Mouse (Mus musculus) kidney, adult 2 months (tissue): ENCODE measurements around the gene Nxf1. TPM values are rescaled to one million over a fixed set of nuclear protein-coding genes. Genes with fewer than 3 reads are reported as not detected.
A peak's percentile ranks its signal among the peaks of the same experiment; 100 is the strongest.

ENCODE experiments used
- DNase-seq: peaks from one replicate; pipeline ENCODE4 v3.0.0; 2021
- H3K27ac ChIP-seq: fragments of 200-500 bp; 2 replicates; pipeline ENCODE4 v1.5.1; 2012; ENCODE audit warnings: low read depth, low read length, control low read depth, inconsistent platforms; ENCODE audit not compliant: insufficient read depth
- H3K27me3 ChIP-seq: fragments of 200-500 bp; replicated peaks from 2 replicates; pipeline ENCODE4 v1.6.1; 2012; ENCODE audit warnings: mild to moderate bottlenecking, moderate library complexity, low read length, inconsistent platforms; ENCODE audit not compliant: control insufficient read depth, insufficient read depth
- H3K36me3 ChIP-seq: fragments of 200-500 bp; 2 replicates; pipeline ENCODE4 v1.6.1; 2012; ENCODE audit warnings: mild to moderate bottlenecking, moderate library complexity, low read length, inconsistent platforms; ENCODE audit not compliant: control insufficient read depth, insufficient read depth
- H3K4me1 ChIP-seq: fragments of 200-500 bp; 2 replicates; pipeline ENCODE4 v1.6.1; 2011; ENCODE audit warnings: low read length; ENCODE audit not compliant: control insufficient read depth, insufficient read depth
- H3K4me3 ChIP-seq: fragments of 200-500 bp; 2 replicates; pipeline ENCODE4 v1.5.1; 2011; ENCODE audit warnings: mild to moderate bottlenecking, low read depth, low read length, control low read depth; ENCODE audit not compliant: insufficient read depth
- CTCF ChIP-seq: fragments of 200-500 bp; conservative IDR thresholded peaks from 2 replicates; pipeline ENCODE4 v1.5.1; 2011; ENCODE audit warnings: low read depth, mild to moderate bottlenecking, control low read depth, low read length, moderate library complexity, mixed read lengths; ENCODE audit not compliant: insufficient read depth, insufficient read length
- POLR2A ChIP-seq: fragments of 200-500 bp; IDR thresholded peaks from one replicate; pipeline ENCODE4 v1.6.1; 2011; ENCODE audit warnings: low read depth, low read length, control low read depth
- WGBS: fragments of 180-500 bp; shearing (Covaris S2); methylation state at CpG from one replicate; pipeline ENCODE4 v1.1.7; 2018; 5-methylcytosine and 5-hydroxymethylcytosine counted together
- polyA plus RNA-seq: library from polyadenylated mRNA; depleted of rRNA; stranded (reverse); fragments of >200 nt; gene quantifications from 2 replicates; pipeline ENCODE4 v1.2.3, GENCODE M21; 2012

Gene Nxf1
- polyA plus RNA-seq, 1 experiment: 89.7 TPM

DNA sequence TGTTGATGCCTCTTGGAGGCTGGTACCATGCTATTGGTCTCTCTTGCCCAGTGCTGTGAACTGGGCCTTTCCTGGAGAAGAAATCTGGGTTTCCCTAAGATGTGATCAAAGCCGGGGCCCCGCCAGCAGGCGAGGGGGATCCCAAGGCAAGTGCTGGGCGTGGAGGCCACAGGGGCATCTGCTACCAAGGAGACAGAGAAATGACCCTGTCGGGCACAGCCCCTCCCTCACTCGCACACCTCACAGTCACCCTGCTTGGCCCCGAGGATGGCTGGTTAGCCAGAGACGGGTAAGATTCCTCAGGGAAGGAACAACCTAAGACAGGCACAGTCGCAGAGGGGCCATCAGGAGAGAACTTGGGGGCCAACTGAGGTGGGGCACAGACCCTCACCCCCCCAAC lies 8.7 kb downstream of the Nxf1 start:
- DNase-seq: no peak
- Histone ChIP-seq H3K4me3 (no peak overlapping the region), H3K27me3 (no peaks in the 10 kb centered on the region), H3K36me3 (peaks cover 8% of the 10 kb centered on the region), H3K27ac (no peak overlapping the region), H3K4me1 (peaks cover 4% of the 10 kb centered on the region; the same call in 1 of the 2 replicates)
- no peak for TF ChIP-seq CTCF
- no peak for TF ChIP-seq POLR2A
- WGBS: 98% methylated on average over 9 of the region's 9 CpGs

DNA sequence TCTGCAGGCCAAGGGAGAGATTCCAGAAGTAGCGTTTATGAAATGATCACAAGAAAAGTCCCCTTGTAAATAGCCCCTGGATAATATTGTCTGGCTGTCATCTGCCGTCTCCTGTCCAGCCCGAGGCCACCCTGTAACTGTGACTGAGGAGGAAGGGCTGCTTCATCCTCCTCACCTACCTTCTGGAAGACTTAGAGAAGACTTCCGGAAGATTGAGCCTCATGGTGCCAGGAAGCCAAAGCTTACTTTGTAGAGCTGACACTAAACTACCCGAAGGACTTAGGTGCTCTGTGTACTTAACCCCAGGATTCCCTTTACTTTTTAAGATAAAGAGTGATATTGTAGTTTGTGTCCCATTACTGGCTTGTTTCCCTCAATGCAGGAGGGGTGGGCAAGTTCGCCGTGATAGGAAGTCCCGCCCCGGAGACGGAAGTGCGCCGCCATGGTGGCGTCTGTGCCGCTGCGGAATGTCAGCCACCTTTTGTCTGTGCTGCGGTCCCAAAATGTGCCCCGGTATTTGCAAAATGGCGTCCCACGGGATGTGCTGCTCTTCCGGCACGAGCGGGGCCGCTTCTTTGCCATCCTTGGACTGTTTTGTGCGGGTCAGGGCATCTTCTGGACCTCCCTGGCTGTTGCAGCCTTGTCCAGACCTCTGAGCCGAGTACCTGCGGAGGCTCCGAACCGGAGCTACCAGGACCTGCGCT lies 13.8 kb downstream of the Nxf1 start, which contains the start of gene Tmem223:
TSS of gene Tmem223 (plus strand) at position 430 of the 704 bp plus-strand sequence.
- WGBS: 18% methylated on average over 29 of the region's 29 CpGs
- TF ChIP-seq CTCF: no peak
- peak; percentile 72 for TF ChIP-seq POLR2A
- peaks cover 17% of the 10 kb centered on the region; the same call in 1 of the 2 replicates for H3K4me1 ChIP-seq
- H3K27ac ChIP-seq: peak within 1 kb of the TSS; percentile 90
- peak; percentile 86 for DNase-seq
- no peaks in the 10 kb centered on the region for H3K27me3 ChIP-seq
- peaks cover 2% of the 10 kb centered on the region for H3K36me3 ChIP-seq
- peak within 1 kb of the TSS; percentile 96 for H3K4me3 ChIP-seq

DNA sequence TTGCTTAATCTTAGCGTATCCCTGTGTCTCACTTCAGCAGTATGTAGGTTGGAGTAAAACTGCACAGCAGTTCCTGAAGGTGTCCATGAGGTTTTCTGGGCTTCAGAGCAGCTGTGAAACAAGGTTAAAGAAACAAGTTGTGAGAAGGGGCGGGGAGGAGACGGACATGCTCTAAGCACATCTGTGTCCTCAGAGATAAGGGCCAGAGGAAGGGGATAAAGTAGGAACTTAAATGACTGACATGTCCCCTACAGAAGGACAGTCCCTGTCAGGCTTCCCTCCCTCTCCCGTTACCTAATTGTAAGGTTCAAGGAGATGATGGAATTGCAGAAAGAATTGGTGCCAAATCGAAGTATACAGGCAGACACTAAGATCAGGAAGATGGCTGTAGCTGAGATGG lies 16.1 kb downstream of the Nxf1 start:
- no peaks in the 10 kb centered on the region for H3K27me3 ChIP-seq
- WGBS: 68% methylated on average over 5 of the region's 5 CpGs
- H3K4me1 ChIP-seq: peaks cover 17% of the 10 kb centered on the region; the same call in 1 of the 2 replicates
- no peak for TF ChIP-seq CTCF
- H3K27ac ChIP-seq: no peak overlapping the region
- no peaks in the 10 kb centered on the region; the same call in 1 of the 2 replicates for H3K36me3 ChIP-seq
- H3K4me3 ChIP-seq: peak overlapping the region; percentile 30; the same call in 1 of the 2 replicates
- DNase-seq: no peak

DNA sequence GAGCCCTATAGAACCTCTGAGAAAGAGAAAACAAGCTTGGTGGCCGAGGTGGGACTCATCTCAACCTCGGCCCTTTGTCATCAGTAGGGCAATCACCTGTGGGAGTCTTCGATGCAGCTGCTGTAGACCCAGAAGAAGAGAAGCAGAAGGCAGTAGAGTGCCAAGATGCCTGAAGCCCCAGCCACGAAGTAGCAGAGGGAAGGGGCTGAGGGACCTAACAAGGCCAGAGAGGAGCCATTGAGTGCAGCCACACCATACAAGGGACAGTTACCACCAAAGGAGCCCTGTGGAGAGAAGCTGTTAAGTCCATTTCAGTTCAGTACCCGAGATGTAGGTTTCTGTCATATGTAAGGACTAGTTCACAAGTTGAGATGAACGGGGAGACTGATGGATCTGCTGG lies 16.5 kb downstream of the Nxf1 start:
- DNase-seq: no peak
- peaks cover 17% of the 10 kb centered on the region; the same call in 1 of the 2 replicates for H3K4me1 ChIP-seq
- H3K4me3 ChIP-seq: peak overlapping the region; percentile 30; the same call in 1 of the 2 replicates
- no peak overlapping the region for H3K27ac ChIP-seq
- no peaks in the 10 kb centered on the region for H3K27me3 ChIP-seq
- TF ChIP-seq POLR2A: no peak
- TF ChIP-seq CTCF: no peak
- 35% methylated on average over 6 of the region's 6 CpGs for WGBS
- no peaks in the 10 kb centered on the region; the same call in 1 of the 2 replicates for H3K36me3 ChIP-seq

DNA sequence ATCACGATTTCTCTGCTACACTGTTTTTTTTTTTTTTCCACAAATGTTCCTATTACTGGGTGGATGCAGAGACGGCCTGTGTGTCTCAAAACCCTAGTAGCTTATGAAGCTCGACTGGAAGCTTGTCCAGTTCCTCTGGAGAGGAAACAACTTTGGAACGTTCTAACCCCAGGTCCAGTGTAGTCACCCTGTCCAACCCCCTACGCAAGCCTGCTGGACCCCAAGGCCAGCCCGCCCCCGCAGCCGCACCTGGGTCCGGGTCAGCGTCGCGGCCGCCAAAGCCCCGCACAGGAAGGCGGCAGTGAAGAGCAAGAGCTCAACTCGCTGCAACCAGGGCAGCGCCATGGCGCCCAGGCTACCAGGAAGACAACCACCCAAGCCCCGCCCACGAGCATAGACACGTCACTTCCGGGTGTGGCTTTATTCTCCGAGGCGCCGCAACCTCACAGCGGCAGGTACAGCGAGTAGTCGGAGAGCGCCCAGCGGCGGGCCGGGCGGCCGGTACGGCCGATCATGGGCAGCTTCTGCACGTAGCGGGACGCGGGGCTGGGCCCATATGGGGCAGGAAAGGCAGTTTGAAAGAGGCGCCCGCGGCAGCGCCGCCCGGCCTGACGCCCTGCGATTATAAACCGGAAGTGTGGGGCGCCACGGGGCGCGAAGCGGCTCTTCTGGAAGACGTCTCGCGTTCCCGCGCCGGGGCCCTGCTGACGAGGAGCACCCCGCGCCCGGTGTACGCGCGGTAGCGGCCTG lies 17.4 kb downstream of the Nxf1 start, which contains the start of gene Tmem179b:
TSS of gene Tmem179b (minus strand) at position 382 of the 750 bp plus-strand sequence.
- no peaks in the 10 kb centered on the region for H3K36me3 ChIP-seq
- WGBS: under 1% methylated on average over 68 of the region's 68 CpGs
- no peaks in the 10 kb centered on the region for H3K27me3 ChIP-seq
- peak within 1 kb of the TSS; percentile 99 for H3K4me3 ChIP-seq
- TF ChIP-seq CTCF (no peak), POLR2A (peak; percentile 70)
- peak; percentile 97 for DNase-seq
- peaks cover 17% of the 10 kb centered on the region; the same call in 1 of the 2 replicates for H3K4me1 ChIP-seq
- H3K27ac ChIP-seq: peak within 1 kb of the TSS; percentile 87

DNA sequence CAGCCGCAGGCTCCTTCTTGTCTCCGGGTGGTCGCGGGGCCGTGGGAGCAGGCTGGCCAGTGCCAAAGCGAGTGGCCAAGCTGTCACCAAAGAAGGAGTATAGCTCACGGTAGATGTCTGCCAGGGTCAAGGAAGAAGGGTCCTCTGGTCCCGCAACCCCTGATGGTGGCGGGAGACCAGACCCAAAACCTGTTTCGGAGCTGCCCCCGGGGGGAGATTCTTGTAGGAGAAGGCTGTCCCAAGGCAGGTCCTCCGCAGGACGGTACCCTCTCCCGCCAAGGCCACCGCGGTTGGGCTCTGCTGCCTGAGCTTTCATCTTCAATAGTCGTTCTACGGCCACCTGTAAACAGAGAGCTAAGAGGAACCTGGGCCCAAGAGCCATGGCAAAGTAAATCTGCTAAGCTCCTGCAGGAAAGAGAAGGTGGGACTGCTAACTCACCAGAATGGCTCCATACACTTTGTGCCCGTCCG lies 18.1 kb downstream of the Nxf1 start:
- DNase-seq: peak; percentile 21
- H3K36me3 ChIP-seq: no peaks in the 10 kb centered on the region
- WGBS: 2% methylated on average over 20 of the region's 20 CpGs

More for the DNA sequence above, 18.1 kb downstream of the Nxf1 start:
- Histone ChIP-seq H3K27me3 (no peaks in the 10 kb centered on the region), H3K27ac (peak overlapping the region; percentile 87), H3K4me1 (peaks cover 17% of the 10 kb centered on the region; the same call in 1 of the 2 replicates), H3K4me3 (peak overlapping the region; percentile 99)
- TF ChIP-seq CTCF: no peak
- no peak for TF ChIP-seq POLR2A
